Mouse (Mus musculus) T-helper 1 cell (primary cell): ENCODE measurements around the gene Noxa1.

Experiments used
- in situ Hi-C: fragments of 300-600 bp; cut with MboI, MseI; formaldehyde crosslinking; loops from one replicate; pipeline ENCODE4 v1.15.1; 2025; ENCODE audit warnings: high pct_unique_total_duplicates

The Noxa1 gene

GRCm38 (mm10) chr2:25095109-25095850 lies at the start of gene Noxa1:
Gene Noxa1 (minus strand): TSS chr2:25095149.
- in situ Hi-C loops, result no loop called here

DNA sequence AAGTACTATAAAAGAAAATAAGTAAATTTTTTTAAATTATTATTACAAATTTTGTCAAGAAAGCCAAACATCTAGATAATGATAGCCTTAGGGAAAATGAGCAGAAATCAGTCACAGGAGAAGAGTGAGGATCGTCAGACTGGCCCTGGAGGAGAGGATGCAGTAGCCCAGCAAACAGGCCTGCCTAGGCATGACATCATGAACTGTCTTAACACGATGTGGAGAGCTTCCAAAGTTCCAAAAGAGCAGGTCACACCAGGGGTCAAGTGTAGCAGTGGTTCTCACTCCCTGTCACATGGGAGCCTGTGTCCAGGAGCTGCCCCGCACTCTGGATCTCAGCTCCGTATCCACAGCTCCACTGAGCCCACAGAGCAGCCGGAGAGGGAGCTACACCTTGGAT lies 47.0 kb upstream of the Noxa1 start:
- in situ Hi-C loops, result no loop called here

GRCm38 (mm10) chr2:25141185-25141584 lies 46.2 kb upstream of the Noxa1 start:
- in situ Hi-C loops, result no loop called here

DNA sequence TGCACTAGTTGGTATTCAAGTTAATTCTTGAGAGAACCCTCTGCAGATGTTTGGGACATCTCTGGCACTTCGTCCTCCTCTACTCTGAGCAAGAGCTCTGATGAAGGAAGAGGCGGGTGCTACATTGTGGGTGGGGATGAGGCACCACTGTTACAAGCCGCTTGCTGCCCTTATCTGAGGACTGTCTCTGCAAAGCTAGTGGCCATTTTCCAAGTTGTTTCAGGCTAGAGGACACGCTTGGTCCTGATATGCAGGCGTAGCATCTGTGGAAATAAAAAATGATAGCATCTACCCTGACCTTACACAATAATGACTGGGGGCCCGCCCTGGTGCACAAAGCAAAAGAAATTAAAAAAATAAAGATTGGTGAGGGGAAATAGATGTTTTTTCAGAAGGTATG lies 42.9 kb upstream of the Noxa1 start:
- in situ Hi-C loops, result no loop called here

DNA sequence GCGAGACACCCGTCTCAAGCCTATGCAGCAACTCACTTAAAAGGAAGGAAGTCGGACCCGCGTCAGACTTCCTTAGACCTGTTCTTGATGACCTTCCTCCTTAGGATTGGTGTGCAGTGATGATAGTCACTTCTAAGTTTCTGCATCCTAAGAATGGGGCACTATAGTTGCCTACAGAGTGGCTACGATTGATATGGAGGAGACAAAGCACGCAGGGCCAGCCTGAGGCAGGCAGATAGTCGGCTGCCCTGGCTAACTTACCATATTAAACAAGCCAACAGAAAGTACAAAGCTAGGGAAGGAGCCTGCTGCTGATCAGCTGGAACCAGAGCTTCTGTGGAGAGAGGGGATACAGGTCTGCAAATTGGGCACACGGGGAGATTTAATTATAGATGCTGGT lies 36.7 kb upstream of the Noxa1 start:
- in situ Hi-C loops, result no loop called here

DNA sequence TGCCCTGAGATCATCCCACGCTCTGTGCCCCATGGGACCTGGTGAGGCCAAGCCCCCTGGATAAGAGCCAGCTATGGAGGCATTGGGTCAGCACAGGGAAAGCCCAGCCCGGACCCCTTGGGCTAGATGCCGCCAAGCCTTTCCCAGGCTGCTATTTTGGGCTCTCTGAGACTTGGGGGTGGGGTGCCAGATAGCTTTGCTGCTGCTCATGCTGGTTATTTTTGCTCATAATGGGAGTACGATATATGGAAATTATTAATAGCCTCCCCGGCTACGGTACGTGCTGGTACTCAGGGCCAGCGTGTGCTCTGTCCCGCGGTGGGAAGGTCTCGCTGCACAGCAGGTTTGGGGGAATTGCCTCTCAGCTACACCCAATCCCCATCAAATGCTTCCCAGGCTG lies 33.1 kb upstream of the Noxa1 start:
- in situ Hi-C loops, result no loop called here

DNA sequence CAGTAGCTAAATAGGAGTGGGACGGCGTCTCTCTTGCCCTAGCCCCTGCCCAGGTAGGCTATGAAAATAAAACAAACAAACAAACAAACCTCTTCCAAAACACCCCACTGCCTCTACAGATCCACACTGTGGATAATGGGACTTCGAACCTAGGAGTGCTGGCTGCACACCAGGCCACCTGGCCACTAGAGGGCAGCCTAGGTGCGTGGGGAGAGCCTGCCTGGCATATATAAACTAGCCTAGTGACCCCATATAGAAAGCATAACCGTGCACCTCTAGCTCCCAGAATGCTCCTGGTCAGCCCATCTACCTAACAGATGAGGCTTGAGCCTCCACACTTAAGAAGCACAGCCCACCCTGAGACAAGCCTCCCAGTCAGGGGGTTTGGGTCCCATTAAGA lies 32.3 kb upstream of the Noxa1 start:
- in situ Hi-C loops, result no loop called here

DNA sequence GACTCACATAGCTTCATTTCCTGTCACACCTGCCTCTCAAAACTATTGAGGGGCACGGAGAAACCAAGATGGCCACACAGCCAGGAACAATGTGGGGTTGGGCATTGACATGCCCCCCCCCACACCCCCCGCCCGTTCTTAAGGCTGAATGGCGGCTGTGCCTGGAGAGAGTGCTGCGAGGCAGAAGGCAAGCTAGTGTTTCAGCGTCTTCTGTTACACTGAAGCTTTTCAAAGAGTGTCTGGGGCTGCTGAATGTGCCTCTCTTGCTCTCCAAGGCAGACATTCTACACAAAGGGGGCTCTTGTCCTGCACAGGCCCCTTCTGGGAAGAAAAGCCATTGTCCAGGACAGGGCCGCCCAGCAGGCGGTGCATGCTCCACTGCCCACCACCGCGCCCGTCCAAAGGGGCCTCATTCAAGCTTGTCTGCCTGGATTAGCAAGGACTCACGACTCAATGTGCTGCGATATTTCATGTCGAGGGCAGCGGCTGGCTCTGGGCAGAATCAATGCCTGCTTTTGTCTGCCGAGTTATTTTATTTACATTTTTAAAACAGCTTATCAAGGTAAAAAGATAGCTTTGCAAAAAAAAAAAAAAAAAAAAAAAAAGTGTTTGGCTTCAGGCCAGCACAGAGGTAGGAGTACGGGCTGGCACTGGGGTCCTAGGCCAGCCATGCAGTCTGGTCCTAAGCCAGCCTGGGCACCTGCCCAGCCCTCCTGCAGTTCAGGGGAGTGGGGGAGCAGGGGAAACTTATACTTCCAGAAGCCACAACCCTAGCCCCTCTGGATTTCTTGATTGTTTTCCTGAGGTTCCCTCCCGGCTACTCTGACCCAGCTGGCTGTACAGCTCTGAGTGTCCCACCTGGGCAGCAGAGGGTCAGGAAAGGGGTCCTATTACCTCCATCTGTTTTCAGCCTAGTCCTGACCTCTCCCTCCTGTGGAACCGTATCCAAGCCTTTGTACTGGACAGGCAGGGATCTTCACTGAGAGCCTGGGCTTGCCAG lies 31.4 kb upstream of the Noxa1 start:
- in situ Hi-C loops, result no loop called here

- in situ Hi-C loops, result no loop called here
Measured at GRCm38 (mm10) chr2:25125146-25125545, 30.2 kb upstream of the Noxa1 start.

GRCm38 (mm10) chr2:25124411-25124810 lies 29.5 kb upstream of the Noxa1 start:
- in situ Hi-C loops, result no loop called here

- in situ Hi-C loops, result no loop called here
Measured at GRCm38 (mm10) chr2:25123527-25123926, 28.6 kb upstream of the Noxa1 start.

DNA sequence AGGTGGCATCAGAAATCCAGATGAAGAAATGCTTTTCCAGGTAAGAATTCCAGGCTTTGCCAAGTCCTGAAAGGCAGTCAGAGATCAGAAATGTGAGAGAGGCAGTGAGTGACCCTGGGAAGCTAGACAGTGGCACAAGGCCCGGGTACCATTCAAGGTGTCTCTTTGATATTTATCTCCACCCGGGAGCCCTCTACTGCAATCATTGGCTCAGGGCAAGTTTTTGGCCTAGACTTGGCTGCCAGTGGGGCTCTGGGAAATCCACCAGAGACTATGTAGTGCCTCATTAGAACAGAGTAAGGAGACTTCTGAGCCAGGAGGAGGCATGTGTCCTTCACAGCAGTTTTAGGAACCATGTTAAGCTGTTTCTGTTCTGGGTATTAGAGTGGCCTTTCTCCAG lies 27.7 kb upstream of the Noxa1 start:
- in situ Hi-C loops, result no loop called here

GRCm38 (mm10) chr2:25120963-25121362 lies 26.0 kb upstream of the Noxa1 start:
- in situ Hi-C loops, result no loop called here

DNA sequence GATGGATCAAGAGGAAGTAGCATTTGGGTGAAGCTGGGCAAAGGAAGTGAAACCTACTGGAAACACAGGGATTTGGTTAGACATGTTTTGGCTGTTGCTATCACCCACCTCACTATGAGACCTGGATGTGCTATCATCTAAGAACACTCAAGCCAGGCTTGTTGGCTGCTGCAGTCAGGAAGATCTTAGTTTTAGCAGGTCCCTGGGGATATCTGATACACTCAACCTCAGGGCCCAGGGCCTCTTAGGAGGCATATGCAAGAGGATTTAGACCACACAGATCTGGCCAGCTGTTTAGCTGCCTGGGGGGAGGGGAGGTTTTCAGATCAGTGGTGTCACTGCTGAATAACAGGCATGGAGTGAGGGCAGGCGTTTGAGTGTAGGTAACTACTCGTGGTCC lies 20.5 kb upstream of the Noxa1 start:
- in situ Hi-C loops, result no loop called here

DNA sequence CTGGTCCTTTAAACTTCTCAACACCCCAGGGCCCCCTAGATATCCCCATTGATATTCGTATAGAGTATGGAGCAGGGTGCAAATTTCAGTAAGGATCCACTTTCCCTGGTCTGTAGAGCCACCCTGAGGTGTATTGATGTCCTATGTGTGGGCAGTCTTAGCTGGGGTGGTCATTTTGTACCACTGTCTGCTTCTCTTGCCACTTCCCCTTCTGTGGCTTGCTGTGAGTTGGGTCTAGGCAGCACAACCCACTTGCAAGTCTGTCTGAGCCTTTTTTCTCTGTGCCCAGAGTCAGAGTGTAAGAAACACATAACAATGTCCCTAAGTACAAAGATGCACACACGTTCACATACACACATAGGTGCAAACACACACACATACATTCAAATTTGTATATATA lies 19.4 kb upstream of the Noxa1 start:
- in situ Hi-C loops, result no loop called here

DNA sequence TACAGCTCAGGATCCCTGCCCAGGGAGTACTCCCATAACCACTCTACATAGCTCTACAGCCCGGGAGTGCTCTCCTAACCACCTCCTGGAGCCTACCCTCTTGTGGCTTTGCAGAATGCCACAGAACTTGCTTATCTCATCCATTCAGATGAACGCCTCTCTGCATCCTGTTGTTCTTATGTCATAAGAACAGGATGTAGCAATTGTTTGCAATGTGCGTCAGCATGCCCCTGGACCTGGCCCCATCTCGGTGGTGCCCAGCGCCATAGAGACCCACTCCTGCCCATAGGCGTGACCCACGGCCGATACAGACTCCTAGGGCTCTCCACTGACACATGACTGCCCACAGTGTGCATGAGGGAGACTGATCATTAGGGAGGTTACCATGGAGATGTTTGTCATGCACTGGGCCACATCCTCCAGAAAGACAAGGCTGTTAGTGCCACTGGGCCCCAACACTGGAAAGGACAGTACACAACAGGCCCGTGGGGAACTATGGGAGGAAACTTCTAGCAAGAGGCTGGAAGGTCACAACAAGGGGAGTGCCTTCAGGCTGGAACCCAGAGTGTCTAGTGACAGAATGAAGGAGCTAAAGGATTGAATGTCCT lies 16.3 kb upstream of the Noxa1 start:
- in situ Hi-C loops, result no loop called here

DNA sequence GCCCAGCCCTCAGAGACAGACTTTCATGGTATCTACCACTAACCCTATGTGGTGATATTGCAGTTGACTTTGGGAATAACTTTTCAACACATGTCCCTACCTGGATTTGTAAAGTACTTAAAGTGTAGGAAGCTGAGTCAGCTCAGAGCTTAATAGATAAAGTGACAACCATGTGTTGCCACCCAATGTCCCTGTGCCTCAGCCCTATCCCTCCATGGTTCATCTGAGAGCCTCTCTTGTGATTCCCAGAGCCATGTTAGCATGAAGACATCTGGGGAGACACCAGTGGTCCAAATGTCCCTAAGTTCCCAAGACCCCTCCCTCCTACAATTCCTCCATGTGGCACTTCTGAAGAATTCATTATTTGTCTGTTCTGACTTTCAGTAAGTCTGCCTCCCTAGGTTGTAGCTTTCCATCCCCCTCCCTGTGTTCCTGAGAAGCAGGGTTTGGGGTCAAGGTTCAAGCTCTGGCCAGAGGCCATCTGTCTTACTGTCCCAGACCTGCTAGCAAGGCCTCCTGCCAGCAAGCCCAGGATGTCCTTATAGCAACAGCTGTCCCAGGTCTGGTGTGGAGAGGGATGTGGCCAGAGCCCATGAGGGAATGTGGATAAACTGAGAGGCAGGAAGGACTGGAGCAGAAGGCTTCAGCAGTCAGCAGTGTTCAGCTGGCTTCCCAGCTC lies 15.7 kb upstream of the Noxa1 start:
- in situ Hi-C loops, result no loop called here

GRCm38 (mm10) chr2:25109487-25109886 lies 14.5 kb upstream of the Noxa1 start:
- in situ Hi-C loops, result no loop called here

GRCm38 (mm10) chr2:25106045-25106444 lies 11.1 kb upstream of the Noxa1 start:
- in situ Hi-C loops, result no loop called here

DNA sequence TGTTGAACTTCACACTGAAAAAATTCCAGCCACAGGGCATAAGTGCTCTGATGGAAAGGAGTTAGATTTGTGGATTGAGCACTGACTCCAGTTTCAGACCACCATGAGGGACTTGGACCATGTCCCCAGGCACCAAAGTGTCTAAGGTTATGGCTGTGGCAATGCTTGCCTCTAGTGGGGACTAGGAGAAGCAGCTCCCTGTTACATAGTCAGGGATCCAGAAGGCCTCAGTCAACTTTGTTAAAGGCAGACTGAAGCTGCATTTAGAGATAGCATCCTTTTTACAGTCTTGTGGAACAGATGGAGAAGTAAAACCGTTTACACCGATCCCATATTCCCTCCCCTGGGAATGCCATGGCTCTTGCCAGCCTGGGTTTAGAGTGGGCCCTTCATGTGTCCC lies 9.2 kb upstream of the Noxa1 start:
- in situ Hi-C loops, result no loop called here

DNA sequence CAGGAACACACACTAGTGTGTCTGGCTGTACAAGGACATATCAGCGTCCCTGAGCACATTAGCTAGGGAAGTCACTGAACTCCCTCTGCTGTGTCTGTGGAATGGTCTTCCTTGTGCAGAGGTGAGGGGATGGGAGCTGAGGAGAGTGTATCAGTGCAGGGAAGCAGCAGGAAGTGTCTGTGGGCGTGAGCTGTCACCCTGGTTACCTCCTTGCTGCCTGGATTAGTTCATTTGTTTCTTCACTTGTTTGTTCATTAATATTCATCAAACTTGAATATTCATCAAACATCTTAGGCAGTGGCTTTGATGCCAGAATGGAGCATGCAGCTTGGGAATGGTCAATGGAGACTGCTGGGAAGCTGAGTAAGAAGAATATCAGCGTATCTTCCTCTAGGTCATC lies 4.8 kb upstream of the Noxa1 start:
- in situ Hi-C loops, result no loop called here

DNA sequence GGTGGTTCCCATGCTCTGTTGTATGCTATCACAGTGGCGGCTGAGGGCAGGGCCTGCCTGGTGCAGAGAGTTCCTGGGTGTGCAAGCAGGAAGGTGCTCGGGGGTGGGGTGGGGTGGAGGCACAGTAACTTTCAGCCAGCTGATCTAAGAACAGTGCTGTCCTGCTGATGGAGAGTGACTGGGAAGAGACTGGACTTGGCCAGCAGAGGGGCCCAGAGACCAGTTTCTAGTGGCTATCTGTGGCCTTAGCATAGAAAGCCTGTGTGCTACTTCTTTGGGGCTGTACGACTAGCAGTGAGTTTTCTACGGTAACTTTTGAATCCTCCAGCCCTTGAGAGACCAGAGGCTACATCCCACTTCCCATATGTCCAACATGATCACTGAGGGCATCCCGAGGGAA lies 4.0 kb upstream of the Noxa1 start:
- in situ Hi-C loops, result no loop called here
